Mouse (Mus musculus): Measurements from ENCODE around the gene Mlana. TPM values are rescaled to one million over a fixed set of nuclear protein-coding genes. Genes with fewer than 3 reads are reported as not detected.

Gene Mlana
- total RNA-seq, 2 experiments from 2014 or later = 1.00 to 1.4 TPM

DNA sequence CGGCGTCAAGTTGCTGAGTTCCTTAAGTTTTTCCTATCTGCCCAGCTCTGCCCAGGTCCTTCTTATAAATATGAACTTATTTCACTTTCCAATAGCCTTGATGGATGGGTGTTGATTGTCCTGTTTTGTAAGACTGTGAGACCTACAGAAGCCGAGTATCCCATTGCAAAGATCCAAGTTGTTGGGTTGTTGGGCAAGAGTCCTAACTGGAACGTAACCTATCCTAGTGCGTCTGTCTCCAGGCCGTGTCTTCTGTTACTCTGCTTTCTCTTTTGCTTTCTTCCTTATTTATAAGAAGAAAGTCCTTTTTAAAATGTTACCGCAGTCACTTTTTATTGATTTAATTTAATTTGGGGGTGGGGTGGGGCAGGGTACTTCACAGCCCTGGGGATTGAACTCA is 22.7 kb upstream of the Mlana start:
- no peak for DNase-seq
- intact Hi-C loops (cut with DNase I) = no loop called here

DNA sequence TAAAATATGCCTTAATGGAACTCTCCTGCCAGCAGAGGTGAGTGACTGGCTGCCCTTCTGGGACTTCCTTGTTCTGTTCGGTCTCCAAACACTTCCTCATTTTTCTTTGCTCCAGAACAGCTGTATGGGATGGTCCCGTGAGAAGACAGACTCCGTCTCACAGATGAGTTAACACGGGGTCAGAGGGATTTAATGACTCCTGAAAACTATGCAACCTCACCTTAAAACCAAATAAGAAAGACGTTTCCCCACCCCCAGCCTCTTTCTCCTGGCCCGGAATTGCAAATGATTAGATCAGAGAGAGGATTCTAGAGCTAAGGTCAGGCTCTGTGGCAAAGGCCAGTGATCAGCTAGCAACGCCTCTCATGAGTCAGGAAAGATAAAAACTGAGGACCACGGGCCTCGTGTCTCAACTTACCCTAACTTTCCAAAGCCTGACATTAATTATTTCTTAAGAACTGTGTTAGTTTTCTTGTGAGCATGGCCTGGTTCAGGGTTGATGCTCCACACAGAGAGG is 22.0 kb upstream of the Mlana start:
- intact Hi-C loops (cut with DNase I) = no loop called here
- DNase-seq = no peak

DNA sequence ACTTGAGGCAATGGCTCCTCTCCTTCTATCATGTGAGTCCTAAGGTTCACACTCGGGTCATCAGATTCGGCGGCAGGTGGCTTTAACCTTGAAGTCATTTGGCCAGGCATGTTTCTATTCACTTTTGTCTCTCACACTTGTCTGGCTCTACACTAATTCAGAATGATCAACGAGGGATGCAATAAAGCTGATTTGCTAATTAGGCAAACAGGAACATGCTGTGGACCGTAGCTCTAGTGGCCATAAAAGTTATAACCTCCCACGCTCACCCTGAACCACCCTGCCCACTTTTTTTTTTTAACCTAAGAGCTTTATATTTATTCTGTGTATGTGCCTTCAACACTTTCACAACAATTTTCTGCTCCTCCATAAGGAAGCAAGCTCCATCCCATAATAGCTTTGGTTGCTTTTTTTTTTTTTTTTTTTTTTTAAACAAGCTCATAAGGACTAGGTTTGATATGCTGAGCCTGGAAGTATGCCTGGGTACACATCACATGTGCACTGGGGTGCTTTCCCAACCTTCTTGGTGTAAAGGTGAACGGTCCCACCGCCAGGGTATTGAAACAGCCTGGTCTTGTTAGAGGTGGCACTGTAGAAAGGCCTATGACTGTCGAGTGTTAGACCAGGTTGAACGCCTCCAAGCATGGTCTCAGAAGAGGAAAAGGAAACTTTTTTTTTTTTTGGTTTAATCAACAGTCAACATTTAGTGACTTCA is 21.0 kb upstream of the Mlana start:
- intact Hi-C loops (cut with DNase I) = no loop called here
- no peak for DNase-seq

DNA sequence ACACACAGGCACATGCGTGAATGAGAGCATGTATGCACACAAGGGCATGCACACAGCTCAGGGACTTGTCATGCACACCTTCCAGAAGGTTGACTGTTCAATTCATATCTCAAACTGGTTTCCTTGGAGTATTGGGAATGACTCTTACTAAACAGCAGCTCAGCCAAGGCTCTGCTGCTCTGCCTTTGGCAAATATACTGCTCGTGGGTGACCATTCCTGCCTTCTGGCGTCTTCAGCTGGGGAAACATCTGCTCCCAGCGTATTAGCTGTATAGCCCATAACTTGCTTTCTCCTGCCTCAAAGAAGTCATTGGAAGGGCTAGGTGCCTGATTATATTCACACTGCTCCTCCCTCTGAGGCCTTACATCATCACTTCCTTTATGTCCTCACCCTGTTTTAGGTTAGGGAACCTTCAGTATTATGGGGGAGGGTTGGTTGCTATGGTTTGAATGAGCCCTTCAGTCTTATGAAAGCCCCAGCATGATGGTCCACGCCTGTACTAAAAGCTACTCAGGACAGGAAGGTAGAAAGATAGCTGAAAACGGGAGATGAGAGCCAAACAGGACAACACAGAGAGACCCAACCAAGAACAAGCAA is 19.3 kb upstream of the Mlana start:
- no peak for DNase-seq
- intact Hi-C loops (cut with DNase I) = no loop called here

DNA sequence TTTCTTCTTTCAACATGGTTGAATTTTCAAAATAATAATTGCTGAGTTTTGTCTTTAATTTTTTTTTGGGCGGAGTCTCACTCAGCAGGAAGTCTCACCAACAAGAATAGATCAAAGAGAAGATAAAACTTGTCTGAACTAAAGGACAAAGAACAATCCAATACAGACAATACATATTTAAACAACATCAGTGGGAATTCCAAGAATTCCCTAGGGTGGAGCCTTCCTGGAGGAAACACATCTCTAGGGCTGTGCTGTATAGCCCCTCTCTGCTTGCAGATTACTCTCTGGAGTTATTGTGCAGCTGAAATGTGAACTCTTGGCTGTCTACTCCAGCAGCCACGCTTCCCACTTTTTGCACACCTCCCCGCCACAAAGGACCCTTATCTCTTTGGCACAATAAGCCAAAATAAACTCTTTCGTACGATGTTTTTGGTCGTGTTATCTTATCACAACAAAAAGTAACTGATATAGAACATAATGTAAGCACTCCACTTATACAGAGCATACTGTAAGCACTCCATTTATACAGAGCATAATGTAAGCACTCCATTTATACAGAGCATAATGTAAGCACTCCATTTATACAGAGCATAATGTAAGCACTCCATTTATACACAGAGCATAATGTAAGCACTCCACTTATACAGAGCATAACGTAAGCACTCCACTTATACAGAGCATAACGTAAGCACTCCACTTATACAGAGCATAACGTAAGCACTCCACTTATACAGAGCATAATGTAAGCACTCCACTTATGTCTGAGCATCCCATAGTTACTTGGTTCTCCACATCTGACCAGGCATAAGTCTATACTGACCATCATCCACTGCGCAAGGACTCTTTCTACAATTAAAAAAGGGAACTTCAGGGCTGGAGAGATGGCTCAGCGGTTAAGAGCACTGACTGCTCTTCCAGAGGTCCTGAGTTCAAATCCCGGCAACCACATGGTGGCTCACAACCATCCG is 17.2 kb upstream of the Mlana start:
- no peak for DNase-seq
- intact Hi-C loops (cut with DNase I) = no loop called here

DNA sequence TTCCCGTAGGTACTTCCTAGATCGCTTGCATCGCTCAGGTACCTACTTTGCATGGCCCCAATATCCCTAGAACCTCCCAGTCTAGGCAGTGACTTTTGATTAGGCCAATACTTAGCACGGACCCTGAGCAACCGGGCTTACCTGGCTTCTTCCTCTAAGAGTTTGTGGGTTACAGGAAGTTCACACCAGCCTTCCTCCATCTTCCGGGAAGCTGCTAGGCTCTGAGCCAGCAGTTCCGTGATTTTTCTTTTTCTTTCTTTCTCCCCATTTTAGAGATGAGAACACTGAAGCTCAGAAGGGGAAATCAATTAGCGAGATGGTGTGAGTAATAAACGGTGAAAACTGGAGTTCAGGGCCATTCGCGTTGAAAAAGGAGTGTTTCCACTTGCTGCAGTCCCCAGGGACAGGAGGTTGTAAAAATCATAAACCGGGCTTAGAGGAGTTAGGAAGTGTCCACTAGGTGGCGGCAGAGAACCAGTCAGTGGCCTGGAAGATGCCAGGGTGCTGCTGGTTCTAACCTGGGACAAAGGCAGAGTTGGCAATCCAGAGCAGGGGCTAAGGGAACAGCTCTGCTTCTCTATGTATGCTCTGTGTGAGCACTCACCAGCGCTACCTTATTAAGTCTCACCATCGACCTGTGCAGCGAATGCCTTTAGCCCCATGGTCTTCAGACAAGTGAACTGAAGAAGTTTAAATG is 13.6 kb upstream of the Mlana start:
- intact Hi-C loops (cut with DNase I) = loop anchor here (2.0 kb wide), 2 partner anchors 137 to 295 kb away; no protein-coding TSS in a partner anchor

DNA sequence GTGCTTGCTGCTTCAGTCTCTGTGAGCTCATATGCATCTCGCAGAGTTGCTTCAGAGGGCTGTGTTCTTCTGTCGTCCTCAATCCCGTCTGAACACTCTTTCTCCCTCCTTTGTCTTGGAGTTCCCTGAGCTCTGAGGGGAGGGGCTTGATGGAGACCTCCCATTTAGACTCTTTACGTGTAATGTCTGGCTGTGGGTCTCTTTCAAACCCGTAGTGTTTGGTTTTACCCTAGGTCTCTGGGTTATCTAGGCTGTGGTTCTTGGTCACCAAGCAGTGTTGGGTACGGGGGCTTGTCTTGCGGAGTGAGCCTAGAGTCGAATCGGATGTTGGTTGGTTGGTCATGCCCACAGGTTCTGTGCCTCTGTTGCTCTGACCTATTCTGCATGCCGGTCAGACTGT is 2.6 kb upstream of the Mlana start:
- DNase-seq = no peak
- intact Hi-C loops (cut with DNase I) = no loop called here

More for the DNA sequence above, 13.6 kb upstream of the Mlana start:
- peak; percentile 72 to 84 for DNase-seq

DNA sequence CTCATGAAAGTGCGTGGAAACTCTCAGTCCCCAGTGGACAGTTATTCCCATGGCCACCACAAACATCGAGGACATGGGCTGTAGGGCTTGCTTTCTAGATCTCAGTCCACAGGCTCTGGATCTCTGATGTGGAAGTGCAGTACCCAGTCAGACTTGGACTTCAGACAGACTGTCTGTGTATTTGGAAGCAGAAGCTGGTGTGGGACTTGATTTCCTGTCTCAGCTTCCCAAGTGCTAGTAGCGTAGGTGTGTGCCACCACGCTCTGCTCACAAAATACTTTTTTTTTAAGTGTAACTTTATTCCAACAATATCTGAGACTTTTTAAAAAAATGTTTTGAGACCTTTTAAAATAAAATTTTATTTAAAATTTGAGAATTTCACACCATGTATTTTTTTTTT is 1.3 kb upstream of the Mlana start:
- intact Hi-C loops (cut with DNase I) = no loop called here

DNA sequence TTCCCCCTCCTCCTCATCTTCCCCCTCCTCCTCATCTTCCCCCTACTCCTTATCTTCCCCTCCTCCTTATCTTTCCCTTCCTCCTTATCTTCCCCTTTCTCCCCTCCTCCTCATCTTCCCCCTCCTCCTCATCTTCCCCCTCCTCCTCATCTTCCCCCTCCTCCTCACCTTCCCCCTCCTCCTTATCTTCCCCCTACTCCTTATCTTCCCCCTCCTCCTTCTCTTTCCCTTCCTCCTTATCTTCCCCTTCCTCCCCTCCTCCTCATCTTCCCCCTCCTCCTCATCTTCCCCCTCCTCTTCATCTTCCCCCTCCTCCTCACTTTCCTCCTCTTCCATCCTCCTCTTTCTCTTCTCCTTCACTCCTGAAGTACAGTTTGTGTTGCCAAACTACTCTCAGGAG is 784 bp upstream of the Mlana start:
- intact Hi-C loops (cut with DNase I) = no loop called here
- DNase-seq = no peak

More for the DNA sequence above, 1.3 kb upstream of the Mlana start:
- DNase-seq = no peak

DNA sequence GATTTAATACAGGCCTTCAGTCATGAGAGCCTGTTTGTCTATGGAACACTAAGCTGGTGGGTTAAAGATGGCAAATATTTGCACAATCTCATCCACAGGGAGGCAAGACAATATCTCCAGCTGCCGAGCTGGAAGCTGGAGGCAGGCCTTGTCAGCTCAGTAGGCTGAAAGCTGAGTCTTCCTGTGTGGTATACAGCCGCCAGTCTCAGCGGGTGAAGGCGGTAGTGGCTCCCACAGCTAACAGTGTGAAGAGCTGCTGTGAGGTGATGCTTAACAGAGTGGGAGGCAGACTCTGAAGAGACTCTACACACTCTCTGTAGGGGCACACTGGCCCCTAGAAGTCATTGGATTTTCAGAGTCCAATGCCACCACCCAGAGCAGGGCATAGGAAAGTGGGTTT is 4.1 kb downstream of the Mlana start:
- intact Hi-C loops (cut with DNase I) = no loop called here
- DNase-seq = no peak

DNA sequence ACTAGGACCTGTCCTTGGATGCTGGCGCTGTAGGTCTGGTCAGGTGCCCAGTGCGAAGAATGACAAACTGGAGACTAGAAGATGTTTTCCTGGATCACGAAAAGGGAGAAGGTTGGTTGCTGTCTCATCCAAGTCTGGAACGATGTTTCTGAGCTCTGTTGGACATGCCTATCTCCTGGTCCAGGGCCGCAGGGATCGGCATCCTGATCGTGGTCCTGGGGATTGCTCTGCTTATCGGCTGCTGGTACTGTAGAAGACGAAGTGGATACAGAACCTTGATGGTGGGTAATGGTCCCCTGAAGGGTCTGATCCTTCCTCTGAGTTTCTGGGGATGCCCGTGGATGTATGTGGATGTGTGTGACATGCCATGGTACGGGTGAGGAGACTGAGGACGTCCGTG is 6.8 kb downstream of the Mlana start:
- DNase-seq = no peak
- intact Hi-C loops (cut with DNase I) = no loop called here

DNA sequence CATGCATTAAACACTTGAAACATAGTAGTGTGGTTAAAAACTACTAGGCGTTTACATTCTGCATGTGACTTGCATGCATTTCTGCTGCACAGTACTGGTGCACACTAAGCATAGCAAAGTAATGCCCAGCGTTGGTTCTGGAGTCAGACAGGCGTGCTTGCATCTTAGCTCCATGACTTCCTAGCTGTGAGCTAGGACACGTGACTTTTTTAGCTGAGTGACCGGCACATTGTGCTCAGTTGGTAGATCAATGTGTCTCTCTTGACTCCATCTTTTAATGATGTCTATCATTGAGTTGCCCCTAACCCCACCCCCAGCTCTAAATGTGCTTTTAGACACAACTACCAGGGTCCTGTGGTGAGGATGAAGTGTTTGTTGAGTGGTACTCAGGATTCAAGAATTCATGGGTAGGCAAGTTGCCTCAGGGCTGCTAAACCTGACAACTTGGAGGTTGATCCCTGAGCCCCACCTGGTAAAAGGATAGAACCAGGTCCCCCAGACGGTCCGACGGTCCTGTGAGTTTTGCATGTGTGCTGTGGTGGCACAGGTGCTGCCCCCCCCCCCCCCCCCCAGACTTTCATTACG is 9.8 kb downstream of the Mlana start:
- no peak for DNase-seq
- intact Hi-C loops (cut with DNase I) = no loop called here

DNA sequence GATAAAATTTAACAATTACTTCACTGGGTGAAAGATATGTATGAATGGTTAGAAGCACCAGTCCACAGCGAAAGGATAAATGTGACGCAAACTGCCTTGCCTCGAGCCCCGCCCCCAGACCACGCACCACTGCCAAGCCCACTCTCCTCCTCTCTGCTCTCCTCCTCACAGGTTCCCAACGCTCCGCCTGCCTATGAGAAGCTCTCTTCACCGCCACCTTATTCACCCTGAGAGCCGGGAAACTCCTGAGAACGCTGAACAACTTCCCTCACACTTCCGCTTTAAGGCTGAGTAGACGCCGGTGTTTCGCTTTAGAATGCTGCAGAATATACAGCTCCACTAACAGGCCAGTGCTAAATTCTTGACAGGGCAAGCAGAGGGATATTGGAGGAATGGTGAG is 10.4 kb downstream of the Mlana start:
- intact Hi-C loops (cut with DNase I) = no loop called here
- no peak for DNase-seq

DNA sequence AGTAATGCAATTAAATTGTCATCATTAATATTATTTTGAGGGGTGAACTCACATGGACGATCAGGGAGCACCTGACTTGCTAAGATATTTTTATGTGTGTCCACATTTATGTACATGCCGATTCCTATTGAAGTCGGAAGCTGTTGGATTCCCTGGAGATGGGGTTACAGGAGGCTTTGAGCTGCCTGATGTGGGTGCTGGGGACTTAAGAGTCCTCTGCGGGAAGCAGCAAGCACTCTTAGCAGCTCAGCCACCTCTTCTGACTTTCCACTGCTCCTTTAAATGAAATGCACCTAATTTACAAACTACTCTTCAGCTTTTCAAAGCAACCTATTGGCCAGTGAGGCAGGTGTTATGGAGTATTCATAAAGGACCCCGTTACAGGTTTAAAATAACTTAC is 10.8 kb downstream of the Mlana start:
- intact Hi-C loops (cut with DNase I) = no loop called here
- no peak for DNase-seq

DNA sequence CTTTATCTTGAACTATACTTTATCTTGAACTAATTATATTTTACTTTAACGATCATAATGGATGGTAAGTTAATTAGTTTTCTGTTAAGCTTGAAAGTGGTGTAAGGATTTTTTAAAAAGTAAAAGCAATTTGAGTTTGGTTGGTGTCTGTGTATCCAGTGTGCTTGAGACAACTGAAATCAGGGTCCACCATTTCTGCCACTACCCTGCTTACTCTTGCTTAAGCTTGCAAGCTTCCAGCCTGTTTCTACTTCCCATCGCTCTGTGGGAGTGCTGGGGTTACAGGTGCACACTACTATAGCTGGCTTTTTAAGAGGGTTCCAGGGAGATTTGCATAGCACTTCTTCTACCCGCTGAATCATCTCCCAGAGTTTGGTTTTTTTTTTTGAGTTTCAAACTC is 11.8 kb downstream of the Mlana start:
- intact Hi-C loops (cut with DNase I) = no loop called here
- DNase-seq = no peak

DNA sequence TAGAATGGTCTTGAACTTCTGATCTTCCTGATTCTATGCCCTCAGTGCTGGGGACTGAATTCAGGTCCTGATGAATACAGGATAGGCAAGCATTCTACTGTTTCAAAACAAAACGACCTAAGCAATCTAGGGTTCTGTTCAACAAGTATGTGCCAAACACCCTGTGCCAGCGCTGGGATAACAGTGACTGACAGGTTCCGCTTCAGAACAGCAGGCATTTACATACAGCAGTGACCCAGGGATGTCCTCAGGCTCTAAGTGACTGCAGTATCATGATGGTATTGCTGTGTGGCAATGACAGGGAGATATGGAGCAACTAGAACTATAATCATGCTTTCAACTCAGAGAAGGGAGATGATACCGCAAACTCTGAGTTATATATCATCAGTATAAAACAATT is 15.8 kb downstream of the Mlana start:
- no peak for DNase-seq
- intact Hi-C loops (cut with DNase I) = no loop called here

DNA sequence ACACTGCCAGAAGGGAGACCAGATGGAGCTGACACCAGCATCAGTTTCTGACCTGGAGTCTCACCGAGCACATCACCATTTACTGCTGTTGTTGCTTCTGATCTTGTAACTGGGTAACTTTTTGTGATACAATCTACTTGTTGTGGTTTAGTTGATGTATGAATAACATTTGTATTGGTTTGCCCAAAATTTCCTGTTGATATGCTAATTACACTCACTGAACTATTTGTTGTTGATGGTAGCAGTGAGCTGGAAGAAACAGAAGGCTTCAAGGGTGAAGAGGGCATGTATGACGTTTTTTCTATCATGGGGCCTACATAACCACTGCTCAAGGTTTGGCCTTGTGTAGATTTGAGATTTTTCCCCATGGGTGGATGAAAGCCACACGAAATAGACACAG is 20.2 kb downstream of the Mlana start:
- intact Hi-C loops (cut with DNase I) = no loop called here
- DNase-seq = no peak

DNA sequence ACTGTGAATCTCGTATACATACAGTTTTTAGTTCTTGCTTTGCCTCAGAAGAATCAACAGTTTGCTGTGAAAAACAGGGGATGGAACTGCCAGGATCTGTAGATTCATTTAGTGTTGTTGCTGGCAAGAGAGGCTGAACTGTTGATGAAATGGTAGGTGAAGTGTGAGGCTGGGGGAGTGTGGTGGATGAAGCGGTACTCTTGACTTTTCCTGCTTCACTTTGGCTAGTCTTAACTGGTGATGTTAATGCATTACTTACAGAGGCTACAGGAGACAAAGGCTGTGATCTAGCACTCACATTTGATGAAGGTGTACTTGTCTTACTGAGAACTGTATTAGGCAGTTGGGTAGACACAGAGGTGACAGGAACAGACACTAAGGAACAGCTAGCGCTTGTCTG is 20.9 kb downstream of the Mlana start:
- intact Hi-C loops (cut with DNase I) = no loop called here
- DNase-seq = no peak

DNA sequence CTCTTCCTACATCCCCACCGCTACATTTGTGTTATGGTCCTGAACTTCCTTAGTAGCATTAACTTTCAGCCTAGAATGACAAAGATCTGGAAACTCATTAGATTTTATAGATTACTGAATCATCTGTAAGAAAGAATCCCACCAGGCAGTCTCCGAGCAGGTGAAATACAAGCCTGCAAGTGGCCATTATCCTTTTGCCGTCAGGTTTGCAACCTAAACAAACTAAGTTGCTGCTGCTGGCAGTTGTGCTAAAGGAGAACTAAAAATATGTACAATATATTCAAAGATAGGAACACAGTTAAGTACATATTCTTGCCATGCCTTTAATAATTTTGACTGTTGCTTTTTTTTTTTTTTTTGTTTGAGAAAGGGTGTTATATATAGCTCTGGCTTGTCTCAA is 37.8 kb downstream of the Mlana start:
- intact Hi-C loops (cut with DNase I) = loop anchor here (5.0 kb wide), 1 partner anchor 67 kb away; no protein-coding TSS in a partner anchor
- DNase-seq = no peak

DNA sequence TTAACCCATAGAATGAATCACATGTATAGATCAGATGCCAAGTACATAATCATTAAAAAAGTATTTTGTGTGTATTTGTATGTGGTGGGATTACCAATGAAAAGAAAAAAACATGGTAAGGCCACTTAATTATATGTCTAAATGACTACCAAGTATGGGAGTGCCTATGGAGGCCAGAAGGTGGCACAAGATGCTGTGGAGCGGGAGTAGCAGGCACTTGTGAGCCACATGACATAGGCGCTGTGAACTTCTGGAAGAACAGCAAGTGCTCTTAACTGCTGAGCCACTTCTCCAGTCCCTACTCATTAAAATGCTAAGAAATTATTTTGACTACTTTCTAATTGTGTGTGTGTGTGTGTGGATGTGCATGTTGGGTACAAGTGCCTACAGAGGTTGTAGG is 42.0 kb downstream of the Mlana start:
- DNase-seq = no peak
- intact Hi-C loops (cut with DNase I) = loop anchor here (5.0 kb wide), 1 partner anchor 63 kb away; no protein-coding TSS in a partner anchor

Data from heart, postnatal 14 days (tissue).